Mouse (Mus musculus): ENCODE data around the gene Gtf2i.
"Not testable (repeated sequence)": the region's sequence is repeated elsewhere in the genome, so short reads cannot be mapped to it uniquely, and the experiment has no call there.

Gtf2i gene

GRCm38 (mm10) chr5:134314688-134315622, at the start of gene Gtf2i:
TSS of gene Gtf2i (minus strand) at chr5:134314760.
- DNase-seq (ENCODE audit: low spot score in 2 of 2), result peak; percentile 95 to 96

GRCm38 (mm10) chr5:134359101-134359500, 44.5 kb upstream of the Gtf2i start:
- DNase-seq (ENCODE audit: low spot score in 2 of 2), result no peak

- DNase-seq (ENCODE audit: low spot score in 2 of 2), result not testable (repeated sequence)
These were observed 40.8 kb upstream of the Gtf2i start for GRCm38 (mm10) chr5:134355372-134355771.

- DNase-seq (ENCODE audit: low spot score in 2 of 2), result no peak
These were observed 38.6 kb upstream of the Gtf2i start for GRCm38 (mm10) chr5:134353117-134353516.

- DNase-seq (ENCODE audit: low spot score in 2 of 2), result peak; percentile 15 to 38
These were observed 38.0 kb upstream of the Gtf2i start for GRCm38 (mm10) chr5:134352527-134353001.

GRCm38 (mm10) chr5:134350660-134351059, 36.1 kb upstream of the Gtf2i start:
- DNase-seq (ENCODE audit: low spot score in 2 of 2), result peak; percentile 36 to 48

GRCm38 (mm10) chr5:134347066-134347465, 32.5 kb upstream of the Gtf2i start:
- DNase-seq (ENCODE audit: low spot score in 2 of 2), result no peak

- no peak for DNase-seq (ENCODE audit: low spot score in 2 of 2)
These were observed 30.9 kb upstream of the Gtf2i start for GRCm38 (mm10) chr5:134345449-134345848.

GRCm38 (mm10) chr5:134344076-134344475, 29.5 kb upstream of the Gtf2i start:
- no peak for DNase-seq (ENCODE audit: low spot score in 2 of 2)

GRCm38 (mm10) chr5:134343530-134343929, 29.0 kb upstream of the Gtf2i start:
- DNase-seq (ENCODE audit: low spot score in 2 of 2), result not testable (repeated sequence)

- DNase-seq (ENCODE audit: low spot score in 2 of 2), result peak; percentile 18 to 36
These were observed 28.1 kb upstream of the Gtf2i start for GRCm38 (mm10) chr5:134342503-134343205.

GRCm38 (mm10) chr5:134341721-134342120, 27.2 kb upstream of the Gtf2i start:
- no peak for DNase-seq (ENCODE audit: low spot score in 2 of 2)

- no peak for DNase-seq (ENCODE audit: low spot score in 2 of 2)
These were observed 26.8 kb upstream of the Gtf2i start for GRCm38 (mm10) chr5:134341321-134341720.

- DNase-seq (ENCODE audit: low spot score in 2 of 2), result no peak
These were observed 25.6 kb upstream of the Gtf2i start for GRCm38 (mm10) chr5:134340101-134340522.

- DNase-seq (ENCODE audit: low spot score in 2 of 2), result not testable (repeated sequence)
These were observed 22.5 kb upstream of the Gtf2i start for GRCm38 (mm10) chr5:134337012-134337411.

GRCm38 (mm10) chr5:134332743-134333142, 18.2 kb upstream of the Gtf2i start:
- no peak for DNase-seq (ENCODE audit: low spot score in 2 of 2)

GRCm38 (mm10) chr5:134330082-134330481, 15.5 kb upstream of the Gtf2i start:
- no peak for DNase-seq (ENCODE audit: low spot score in 2 of 2)

GRCm38 (mm10) chr5:134329311-134329710, 14.8 kb upstream of the Gtf2i start:
- DNase-seq (ENCODE audit: low spot score in 2 of 2), result no peak

- DNase-seq (ENCODE audit: low spot score in 2 of 2), result no peak
These were observed 14.0 kb upstream of the Gtf2i start for GRCm38 (mm10) chr5:134328482-134329001.

- no peak for DNase-seq (ENCODE audit: low spot score in 2 of 2)
These were observed 11.5 kb upstream of the Gtf2i start for GRCm38 (mm10) chr5:134325856-134326566.

GRCm38 (mm10) chr5:134323869-134324268, 9.3 kb upstream of the Gtf2i start:
- no peak for DNase-seq (ENCODE audit: low spot score in 2 of 2)

GRCm38 (mm10) chr5:134323311-134323710, 8.8 kb upstream of the Gtf2i start:
- DNase-seq (ENCODE audit: low spot score in 2 of 2), result no peak
